Mouse (Mus musculus) forebrain, embryonic 11.5 days (tissue): ENCODE measurements around the gene Smyd3. TPM values are rescaled to one million over a fixed set of nuclear protein-coding genes. Genes with fewer than 3 reads are reported as not detected.

ENCODE experiments used
- ATAC-seq: fragments of 200-750 bp; cut with Nextera tagmentation; replicated peaks from 2 replicates; pipeline ENCODE4 v1.8.0; 2017; ENCODE audit warnings: moderate TSS enrichment; ENCODE audit not compliant: low FRiP score
- DNase-seq: peaks from one replicate; pipeline ENCODE4 v3.0.0-alpha.2; 2017; ENCODE audit warnings: low spot score
- H3K27ac ChIP-seq: fragments of 300-500 bp; sonication (generic); 2 replicates; pipeline ENCODE4 v1.5.1; 2014; ENCODE audit warnings: low read depth, low read length
- H3K27me3 ChIP-seq: fragments of 300-500 bp; sonication (generic); 2 replicates; pipeline ENCODE4 v1.6.1; 2014; ENCODE audit warnings: mild to moderate bottlenecking, low read length, mixed read lengths; ENCODE audit not compliant: control insufficient read depth, insufficient read depth
- H3K36me3 ChIP-seq: fragments of 300-500 bp; sonication (generic); 2 replicates; pipeline ENCODE4 v1.6.1; 2014; ENCODE audit warnings: mild to moderate bottlenecking, low read length, moderate library complexity, mixed read lengths; ENCODE audit not compliant: control insufficient read depth, insufficient read depth
- H3K4me1 ChIP-seq: fragments of 300-500 bp; sonication (generic); replicated peaks from 2 replicates; pipeline ENCODE4 v1.6.1; 2014; ENCODE audit warnings: low read length, mixed read lengths; ENCODE audit not compliant: control insufficient read depth, insufficient read depth
- H3K4me2 ChIP-seq: fragments of 300-500 bp; sonication (generic); 2 replicates; pipeline ENCODE4 v1.6.1; 2014; ENCODE audit warnings: low read depth, mild to moderate bottlenecking, low read length, moderate library complexity, mixed read lengths; ENCODE audit not compliant: severe bottlenecking
- H3K4me3 ChIP-seq: fragments of 300-500 bp; sonication (generic); 2 replicates; pipeline ENCODE4 v1.5.1; 2014; ENCODE audit warnings: low read depth, low read length
- H3K9ac ChIP-seq: fragments of 300-500 bp; sonication (generic); 2 replicates; pipeline ENCODE4 v1.6.1; 2014; ENCODE audit warnings: low read length
- H3K9me3 ChIP-seq: fragments of 300-500 bp; sonication (generic); 2 replicates; pipeline ENCODE4 v1.6.1; 2016; ENCODE audit warnings: low read length, mixed read lengths; ENCODE audit not compliant: control insufficient read depth
- WGBS: fragments of 180-500 bp; shearing (Covaris S2); extraction: QIAGEN DNeasy Blood & Tissue Kit; methylation state at CpG from one replicate; pipeline ENCODE4 v1.1.7; 2014; 5-methylcytosine and 5-hydroxymethylcytosine counted together
- polyA plus RNA-seq: library from polyadenylated mRNA; unstranded; fragments of >200 nt; fragmentation: Nextera tagmentation; extraction: Ambion mirVana; gene quantifications from 2 replicates; pipeline ENCODE4 v1.2.1, GENCODE M21; 2014

Smyd3 gene
- polyA plus RNA-seq, 1 experiment from 2014 or later: 14.1 TPM

DNA sequence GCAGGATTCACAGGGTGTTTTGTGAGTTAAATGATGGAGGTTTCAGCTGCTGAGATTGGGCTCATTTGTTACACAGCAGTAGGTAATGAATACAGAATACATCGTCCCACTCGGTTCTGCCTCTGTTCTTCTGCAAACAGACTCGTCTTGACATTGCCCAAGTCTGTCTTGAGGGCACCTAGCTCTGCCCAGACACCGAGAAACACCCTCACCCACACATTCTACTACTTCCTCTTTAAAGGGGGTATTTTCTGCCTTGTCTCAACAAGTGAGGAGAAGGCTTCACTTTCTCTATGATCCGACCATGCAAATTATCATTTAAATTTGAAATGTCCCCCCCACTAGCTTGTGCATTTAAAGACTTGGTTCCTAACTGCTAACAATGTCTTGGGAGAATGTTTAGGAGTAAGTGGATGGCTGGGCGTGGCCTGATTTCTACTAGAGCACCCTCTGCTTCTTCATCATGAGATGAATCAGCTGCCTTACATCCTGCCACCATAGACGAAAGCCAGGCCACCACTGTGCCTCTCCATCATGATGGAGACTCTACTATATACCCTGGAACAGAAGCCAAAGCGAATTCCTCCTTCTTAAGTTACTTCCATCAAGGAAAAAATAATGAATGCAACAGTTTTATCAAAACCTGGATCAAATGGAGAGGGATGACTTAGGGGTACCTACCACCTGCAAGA lies 593.2 kb downstream of the Smyd3 start:
- H3K4me2 ChIP-seq: no peak overlapping the region
- ATAC-seq (no peak), DNase-seq (no peak)
- no peak overlapping the region for H3K4me3 ChIP-seq
- no peaks in the 10 kb centered on the region for H3K4me1 ChIP-seq
- H3K27ac ChIP-seq: no peak overlapping the region
- H3K9ac ChIP-seq: no peak overlapping the region
- 79% methylated on average over 8 of the region's 8 CpGs for WGBS
- H3K9me3 ChIP-seq: no peaks in the 10 kb centered on the region
- no peaks in the 10 kb centered on the region for H3K27me3 ChIP-seq
- H3K36me3 ChIP-seq: no peaks in the 10 kb centered on the region

DNA sequence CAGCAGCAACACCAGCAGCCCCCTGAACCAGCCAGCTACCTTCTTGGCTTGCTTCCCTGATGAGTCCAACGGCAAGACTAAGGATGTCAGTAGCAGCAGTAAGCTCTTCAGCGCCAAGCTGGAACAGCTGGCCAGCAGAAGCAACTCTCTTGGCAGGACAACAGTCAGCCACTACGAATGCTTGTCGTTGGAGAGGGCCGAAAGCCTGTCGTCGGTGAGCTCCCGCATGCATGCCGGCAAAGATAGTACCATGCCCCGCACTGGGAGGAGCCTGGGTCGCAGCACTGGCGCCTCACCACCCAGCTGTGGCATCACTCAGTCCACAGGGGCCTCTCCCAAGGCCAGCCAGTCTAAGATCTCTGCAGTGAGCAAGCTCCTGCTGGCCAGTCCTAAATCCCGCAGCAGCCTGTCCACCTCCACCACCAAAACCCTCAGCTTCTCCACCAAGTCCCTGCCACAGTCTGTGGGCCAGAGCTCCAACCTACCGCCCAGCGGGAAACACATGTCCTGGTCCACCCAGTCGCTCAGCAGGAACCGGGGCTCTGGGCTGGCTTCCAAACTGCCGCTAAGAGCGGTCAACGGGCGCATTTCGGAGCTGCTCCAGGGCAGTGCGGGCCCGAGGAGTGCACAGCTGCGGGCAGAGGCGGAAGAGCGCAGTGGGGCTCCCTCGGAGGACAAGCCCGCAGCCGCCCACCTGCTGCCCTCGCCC lies 600.5 kb downstream of the Smyd3 start:
- H3K36me3 ChIP-seq: no peaks in the 10 kb centered on the region
- H3K4me1 ChIP-seq: peaks cover 4% of the 10 kb centered on the region; the same call in 1 of the 2 replicates
- WGBS: 51% methylated on average over 31 of the region's 31 CpGs
- no peak overlapping the region for H3K27ac ChIP-seq
- H3K4me2 ChIP-seq: peak overlapping the region; percentile 15; the same call in 1 of the 2 replicates
- no peak overlapping the region for H3K9ac ChIP-seq
- no peak for DNase-seq
- no peaks in the 10 kb centered on the region; the same call in 1 of the 2 replicates for H3K27me3 ChIP-seq
- no peak for ATAC-seq
- H3K9me3 ChIP-seq: no peaks in the 10 kb centered on the region
- no peak overlapping the region for H3K4me3 ChIP-seq

DNA sequence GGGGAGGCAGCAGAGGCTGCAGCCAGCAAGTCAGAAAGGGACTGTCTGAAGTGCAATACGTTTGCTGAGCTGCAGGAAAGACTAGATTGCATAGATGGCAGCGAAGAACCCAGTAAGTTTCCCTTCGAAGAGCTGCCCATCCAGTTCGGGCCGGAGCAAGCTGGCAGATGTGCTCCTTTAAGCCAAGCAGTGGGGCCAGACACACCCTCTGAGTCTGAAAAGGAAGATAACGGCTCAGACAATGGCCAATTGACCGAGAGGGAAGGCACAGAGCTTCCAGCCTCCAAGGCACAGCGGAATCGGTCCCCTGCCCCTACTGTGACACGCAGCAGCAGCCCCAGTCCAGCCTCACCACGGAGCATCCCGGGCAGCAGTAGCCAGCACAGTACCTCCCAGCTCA lies 602.8 kb downstream of the Smyd3 start:
- WGBS: 51% methylated on average over 12 of the region's 12 CpGs

DNA sequence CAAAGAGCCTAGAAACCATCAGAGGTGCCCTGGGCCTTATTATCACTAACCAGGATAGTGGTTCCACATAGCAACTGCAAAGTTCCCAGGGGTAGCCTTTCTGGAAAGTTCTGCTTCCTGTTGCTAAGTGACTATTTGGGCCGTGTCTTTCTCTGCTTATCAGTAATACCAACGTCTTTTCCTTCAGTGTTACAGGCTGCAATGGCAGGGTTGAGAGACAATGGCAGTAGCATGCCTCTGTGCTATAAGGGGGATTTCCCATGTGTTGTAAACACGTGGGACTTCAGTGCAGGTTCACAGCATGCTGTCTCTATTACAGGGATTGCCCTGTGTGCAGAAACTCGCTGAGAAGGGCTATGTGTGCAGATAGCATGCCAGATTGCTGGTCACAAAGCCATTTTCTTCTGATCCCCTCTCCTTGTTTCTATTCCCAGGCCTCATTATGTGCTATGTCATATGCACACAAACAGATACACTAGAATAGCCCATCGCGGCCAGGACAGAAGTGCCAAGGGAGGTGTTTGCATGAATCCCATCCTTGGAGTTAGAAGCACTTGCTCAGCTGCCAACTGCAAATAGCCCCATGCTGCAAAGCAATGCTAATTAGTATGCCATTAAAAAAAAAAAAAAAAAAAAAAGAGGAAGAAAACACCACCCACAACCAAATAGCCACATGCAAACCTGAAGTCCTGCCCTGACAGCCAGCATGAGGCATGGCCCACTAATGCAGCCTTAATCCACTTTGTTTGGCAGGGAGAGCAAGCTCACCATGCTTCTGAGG lies 604.7 kb downstream of the Smyd3 start:
- Histone ChIP-seq H3K9ac (no peak overlapping the region), H3K4me2 (no peak overlapping the region), H3K27me3 (no peaks in the 10 kb centered on the region; the same call in 1 of the 2 replicates), H3K9me3 (no peaks in the 10 kb centered on the region), H3K4me3 (no peak overlapping the region), H3K36me3 (no peaks in the 10 kb centered on the region), H3K27ac (no peak overlapping the region), H3K4me1 (peaks cover 4% of the 10 kb centered on the region; the same call in 1 of the 2 replicates)
- ATAC-seq (no peak), DNase-seq (no peak)
- 68% methylated on average over 6 of the region's 6 CpGs for WGBS

More for the DNA sequence above, 602.8 kb downstream of the Smyd3 start:
- Histone ChIP-seq H3K4me3 (no peak overlapping the region), H3K36me3 (no peaks in the 10 kb centered on the region), H3K4me2 (no peak overlapping the region), H3K9me3 (no peaks in the 10 kb centered on the region), H3K27me3 (no peaks in the 10 kb centered on the region; the same call in 1 of the 2 replicates), H3K9ac (no peak overlapping the region), H3K27ac (no peak overlapping the region), H3K4me1 (peaks cover 4% of the 10 kb centered on the region; the same call in 1 of the 2 replicates)
- ATAC-seq (no peak), DNase-seq (no peak)

DNA sequence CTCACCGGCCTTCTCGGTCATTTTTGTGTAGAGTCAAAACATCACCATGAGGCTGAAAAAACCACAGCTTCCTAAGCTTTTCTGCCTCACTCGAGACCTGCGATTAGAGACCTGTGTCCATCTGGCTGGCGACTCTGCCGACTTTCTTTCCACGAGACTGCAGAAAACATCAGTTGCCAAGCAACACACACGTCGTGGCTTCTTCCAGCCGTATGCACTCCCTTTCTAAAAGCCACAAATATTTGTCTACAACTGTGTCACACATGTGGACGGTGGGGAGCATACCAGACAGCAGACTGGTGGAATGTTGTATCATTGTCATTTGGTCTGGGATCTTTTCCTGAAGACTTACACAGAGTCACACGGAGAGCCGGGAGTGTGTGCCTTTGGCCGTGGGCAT lies 606.9 kb downstream of the Smyd3 start:
- Histone ChIP-seq H3K4me1 (peaks cover 2% of the 10 kb centered on the region; the same call in 1 of the 2 replicates), H3K27me3 (no peaks in the 10 kb centered on the region), H3K4me3 (no peak overlapping the region), H3K27ac (no peak overlapping the region), H3K9ac (no peak overlapping the region), H3K9me3 (no peaks in the 10 kb centered on the region), H3K4me2 (no peak overlapping the region), H3K36me3 (no peaks in the 10 kb centered on the region)
- ATAC-seq: no peak
- WGBS: 80% methylated on average over 14 of the region's 14 CpGs
- no peak for DNase-seq

Other genes starting within 250 kb of the Smyd3 start
- 23.8 and 25.1 TPM in 2 replicates for gene Tfb2m, start 28.2 kb upstream of the Smyd3 start, polyA plus RNA-seq
- 23.5 and 23.6 TPM in 2 replicates for gene Cnst, start 28.3 kb upstream of the Smyd3 start, polyA plus RNA-seq
- gene Sccpdh, start 150.2 kb upstream of the Smyd3 start, polyA plus RNA-seq: 76.7 and 79.5 TPM in 2 replicates
- gene Kif28, start 227.2 kb upstream of the Smyd3 start, polyA plus RNA-seq: not detected in 2 replicates